Mouse (Mus musculus) regulatory T cell (primary cell): ENCODE data around the gene Sept10.

ENCODE experiments used
- in situ Hi-C: fragments of 300-600 bp; cut with MboI, MseI; formaldehyde crosslinking; loops from one replicate; pipeline ENCODE4 v1.15.1; 2025; ENCODE audit warnings: high pct_unique_total_duplicates

Sept10 gene

GRCm38 (mm10) chr10:59221473-59222270, at the start of gene Sept10, which contains the start of gene Sowahc:
Sept10 (minus strand) TSS chr10:59221847.
Sowahc (plus strand) TSS chr10:59221953.
- in situ Hi-C loops = loop anchor here (5.0 kb wide), 1 partner anchor 1151 kb away; no protein-coding TSS in a partner anchor

DNA sequence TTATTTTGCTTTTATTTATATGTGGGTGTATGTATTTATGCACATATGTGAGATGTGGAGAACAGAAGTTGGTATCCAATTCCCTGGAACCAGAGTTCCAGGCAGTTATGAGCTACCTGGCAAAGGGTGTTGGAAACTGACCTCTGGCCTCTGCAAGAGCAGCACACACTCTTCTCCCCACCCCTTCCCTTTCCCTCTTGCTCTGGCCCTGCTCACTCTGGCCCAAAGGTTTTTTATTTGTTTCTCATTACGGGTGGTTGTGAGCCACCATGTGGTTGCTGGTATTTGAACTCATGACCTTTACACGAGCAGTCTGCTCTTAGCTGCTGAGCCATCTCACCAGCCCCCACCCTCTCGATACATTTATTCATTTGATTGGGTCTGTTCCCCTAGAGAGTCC, 47.1 kb upstream of the Sept10 start:
- in situ Hi-C loops = no loop called here

- in situ Hi-C loops = no loop called here
These were observed 46.5 kb upstream of the Sept10 start for GRCm38 (mm10) chr10:59268109-59268508.

DNA sequence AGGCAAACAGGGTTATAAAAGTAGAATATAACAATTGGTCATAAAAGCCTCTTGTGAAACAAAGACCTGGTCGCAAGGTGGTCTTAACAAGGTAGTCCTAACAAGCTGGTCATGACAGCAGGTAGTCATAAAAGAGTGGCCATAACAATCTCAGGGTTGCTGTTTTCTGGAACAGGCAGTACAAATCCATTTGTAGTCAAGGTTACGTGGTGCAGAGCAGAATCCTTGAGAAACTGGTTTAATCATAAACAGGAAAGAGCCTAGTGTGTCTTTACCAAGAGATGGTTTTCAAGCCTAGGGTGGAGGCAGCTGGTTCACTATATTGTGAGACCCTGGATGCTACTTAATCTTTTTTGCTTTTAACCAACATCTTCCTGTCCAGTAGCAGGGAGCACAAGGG, 45.6 kb upstream of the Sept10 start:
- in situ Hi-C loops = no loop called here

GRCm38 (mm10) chr10:59266097-59266496, 44.5 kb upstream of the Sept10 start:
- in situ Hi-C loops = no loop called here

DNA sequence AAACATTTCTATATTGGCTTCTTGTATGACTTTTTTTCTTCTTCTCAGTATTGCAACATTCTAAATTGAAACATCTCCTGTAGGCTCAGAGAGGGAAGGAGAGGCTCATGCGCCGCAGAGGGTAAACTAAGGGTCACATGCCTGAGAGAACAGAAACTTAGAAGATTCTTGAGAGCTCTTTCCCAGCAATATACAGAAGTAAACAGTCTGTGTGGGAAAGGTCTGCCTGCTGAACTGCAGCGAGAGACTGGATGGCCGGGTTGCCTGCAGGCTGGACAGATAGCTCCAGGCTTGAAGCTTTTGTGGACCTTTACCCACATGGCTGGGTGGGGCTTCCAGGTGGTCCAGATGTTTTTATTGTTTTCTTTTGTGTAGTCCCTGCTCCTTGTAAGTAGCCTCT, 44.0 kb upstream of the Sept10 start:
- in situ Hi-C loops = no loop called here

DNA sequence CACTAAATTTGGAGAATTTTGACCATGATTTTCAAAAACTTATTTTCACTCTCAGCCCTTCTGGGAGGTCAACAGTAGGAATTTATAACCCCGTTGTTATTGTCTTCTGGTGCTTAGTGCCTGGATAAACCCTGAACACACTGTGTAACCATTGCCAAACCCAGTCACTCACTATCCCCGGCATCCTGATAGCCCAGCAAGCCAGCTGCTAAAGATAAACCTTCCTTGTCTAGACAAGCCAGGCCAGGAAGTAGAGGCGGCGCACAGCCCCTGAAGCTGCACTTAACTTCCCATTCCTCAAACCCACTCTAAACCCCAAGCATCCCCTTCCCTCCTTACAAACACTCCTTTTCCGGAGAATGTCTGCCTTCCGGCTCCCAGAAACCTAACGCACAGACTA, 43.4 kb upstream of the Sept10 start:
- in situ Hi-C loops = no loop called here

DNA sequence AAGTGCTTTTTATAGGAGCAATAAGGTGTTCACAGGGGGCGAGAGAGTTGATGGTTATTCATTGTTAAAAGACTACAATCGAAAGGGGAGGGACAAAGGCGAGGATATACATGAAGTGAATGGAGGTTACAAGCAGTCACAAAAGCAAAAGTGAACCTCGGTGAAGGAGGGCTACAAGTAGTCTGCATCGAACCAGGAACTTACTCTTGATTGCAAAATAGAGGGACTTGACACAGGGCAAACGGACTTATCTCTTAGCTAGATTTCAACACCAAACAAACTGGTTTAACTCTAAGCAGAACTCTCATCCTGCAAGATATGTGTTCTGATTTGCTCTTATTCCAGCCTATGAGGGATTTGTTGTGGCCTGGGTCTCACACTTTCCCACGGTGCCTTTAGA, 41.3 kb upstream of the Sept10 start:
- in situ Hi-C loops = no loop called here

DNA sequence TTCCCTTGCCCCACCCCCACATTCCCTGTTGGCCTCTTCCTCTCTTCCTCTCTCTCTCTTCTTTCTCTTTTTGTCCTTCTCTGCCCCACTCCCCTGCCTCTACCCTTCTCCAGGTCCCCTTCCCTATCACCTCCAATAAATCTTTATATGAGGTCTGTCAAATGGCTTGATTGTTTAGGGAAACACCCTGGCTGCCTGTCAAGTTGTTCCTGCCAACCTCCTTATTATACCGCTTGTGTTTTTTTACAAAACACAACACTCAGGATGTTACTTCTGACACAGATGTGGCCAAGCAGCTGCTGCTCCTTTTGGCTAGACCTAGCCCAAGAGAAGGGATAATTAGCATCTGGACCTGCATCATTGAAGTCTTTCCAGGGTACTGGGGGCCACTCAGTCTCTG, 40.4 kb upstream of the Sept10 start:
- in situ Hi-C loops = no loop called here

- in situ Hi-C loops = no loop called here
These were observed 40.0 kb upstream of the Sept10 start for GRCm38 (mm10) chr10:59261603-59262002.

- in situ Hi-C loops = no loop called here
These were observed 37.9 kb upstream of the Sept10 start for GRCm38 (mm10) chr10:59259572-59259971.

DNA sequence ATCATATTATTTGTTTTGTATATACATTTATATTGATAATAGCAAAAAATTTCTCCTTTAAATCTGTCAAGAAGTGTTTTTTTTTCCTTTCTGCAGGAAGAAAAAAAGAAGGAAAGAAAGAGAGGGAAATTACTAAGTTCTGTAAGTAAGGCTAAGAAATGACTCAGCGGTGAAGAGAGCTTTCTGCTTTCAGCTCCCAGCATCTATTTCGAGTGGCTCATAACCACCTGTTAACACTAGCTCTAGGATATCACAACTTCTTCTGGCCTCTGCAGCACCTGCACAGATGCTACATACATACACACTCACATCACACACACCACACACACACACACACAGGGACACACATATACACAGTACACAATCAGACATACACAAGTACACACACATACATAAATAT, 34.9 kb upstream of the Sept10 start:
- in situ Hi-C loops = no loop called here

DNA sequence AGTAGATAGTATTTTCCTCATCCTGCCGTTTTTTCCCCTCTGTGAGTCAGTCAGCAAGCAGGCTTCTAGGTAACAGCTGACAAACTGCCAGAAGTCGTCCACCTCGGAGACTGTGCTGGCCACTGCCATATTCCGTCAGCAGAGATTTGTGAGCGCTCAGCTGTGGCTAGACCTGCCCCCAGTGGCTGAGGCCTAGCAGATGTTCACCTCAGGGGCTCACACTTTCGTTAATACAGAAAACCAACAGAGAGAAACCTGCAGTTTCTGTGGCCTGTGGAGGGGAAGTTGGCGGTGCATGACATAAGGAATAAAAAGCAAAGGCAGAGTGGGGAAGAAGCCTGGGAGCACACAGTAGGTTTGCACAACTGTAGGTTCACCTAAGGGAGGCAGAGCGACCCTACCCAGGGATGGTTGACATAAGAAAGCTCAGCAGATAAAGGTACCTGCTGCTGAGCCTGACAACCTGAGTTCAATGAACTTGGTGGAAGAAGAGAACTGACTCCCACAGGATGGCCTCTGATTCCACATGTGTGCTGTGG, 32.0 kb upstream of the Sept10 start:
- in situ Hi-C loops = no loop called here

DNA sequence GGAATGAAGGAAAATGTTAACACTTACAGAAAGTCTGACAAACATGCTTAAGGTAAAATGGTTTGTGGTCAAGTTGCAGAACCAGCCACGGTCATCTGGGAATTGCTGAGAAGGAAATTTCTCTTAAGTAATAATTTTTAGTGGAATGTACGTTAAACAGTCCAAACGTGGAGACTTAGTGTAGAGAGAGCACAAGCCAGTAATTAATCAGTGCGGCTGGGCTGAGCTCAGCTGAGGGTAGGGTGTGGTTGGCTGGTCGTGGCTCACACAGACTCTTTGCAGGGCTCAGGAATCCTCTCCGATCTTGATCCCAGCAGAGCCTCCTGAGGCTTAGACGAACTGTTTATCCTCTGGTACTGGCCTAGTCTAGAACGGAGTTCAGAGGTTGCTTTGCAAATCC, 30.7 kb upstream of the Sept10 start:
- in situ Hi-C loops = no loop called here

DNA sequence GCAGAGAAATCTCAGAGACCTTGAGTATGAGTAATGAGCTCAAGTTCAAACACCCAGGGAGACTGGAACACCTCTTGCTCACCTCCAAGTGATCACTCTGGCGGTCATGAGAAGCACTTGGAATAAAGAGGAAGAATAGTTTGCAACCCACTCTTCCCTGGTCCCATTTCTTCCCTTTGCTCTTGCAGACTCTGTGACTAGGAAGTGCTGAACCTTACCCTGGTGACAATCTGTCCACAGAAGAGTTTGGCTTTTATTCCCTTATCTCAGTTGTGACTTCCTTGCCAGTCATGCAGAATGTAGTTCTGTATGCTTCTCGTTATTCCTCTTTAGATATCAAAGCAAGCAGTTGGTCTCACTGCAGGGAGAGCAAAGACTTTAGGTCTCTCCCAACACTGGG, 30.3 kb upstream of the Sept10 start:
- in situ Hi-C loops = no loop called here

DNA sequence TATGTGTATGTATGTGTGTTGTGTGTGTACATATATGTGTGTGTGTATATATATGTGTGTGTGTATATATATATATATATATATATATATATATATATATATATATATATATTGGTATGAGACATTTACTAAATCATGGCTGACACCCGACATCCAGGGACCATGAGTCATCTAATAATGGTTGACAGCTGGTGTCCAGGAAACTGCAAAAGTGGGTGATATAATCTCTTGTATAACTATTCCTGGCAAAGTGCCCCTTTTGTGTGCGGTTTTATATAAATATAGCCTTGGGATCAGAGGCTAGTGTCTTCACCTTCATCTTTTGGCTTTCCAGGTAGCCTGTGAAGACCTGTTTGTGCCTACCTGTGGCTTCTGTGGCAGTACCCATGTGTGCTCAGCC, 29.0 kb upstream of the Sept10 start:
- in situ Hi-C loops = no loop called here

- in situ Hi-C loops = no loop called here
These were observed 27.9 kb upstream of the Sept10 start for GRCm38 (mm10) chr10:59249531-59249930.

GRCm38 (mm10) chr10:59241141-59241541, 19.5 kb upstream of the Sept10 start:
- in situ Hi-C loops = no loop called here

GRCm38 (mm10) chr10:59237757-59238156, 16.1 kb upstream of the Sept10 start:
- in situ Hi-C loops = no loop called here

- in situ Hi-C loops = no loop called here
These were observed 14.8 kb upstream of the Sept10 start for GRCm38 (mm10) chr10:59236486-59236885.

DNA sequence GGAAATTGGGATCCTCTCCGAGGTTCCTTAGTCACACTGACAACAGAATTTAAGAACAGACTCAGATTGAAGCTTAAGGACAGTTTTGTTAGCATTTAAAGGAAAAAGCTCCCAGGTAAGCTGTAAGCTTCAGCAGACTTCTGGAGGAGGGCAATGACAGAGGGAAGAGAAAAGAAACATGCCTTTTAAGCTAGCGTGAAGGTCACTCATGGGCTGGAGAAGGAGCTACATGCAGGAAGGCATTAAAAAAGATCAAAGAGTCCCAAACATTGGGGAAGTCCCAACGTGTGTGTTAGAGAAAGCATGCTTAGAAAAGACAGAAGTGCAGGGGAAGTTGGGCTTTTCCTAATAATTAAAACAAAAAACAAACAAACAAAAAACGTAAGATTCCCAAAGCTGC, 14.2 kb upstream of the Sept10 start:
- in situ Hi-C loops = no loop called here

DNA sequence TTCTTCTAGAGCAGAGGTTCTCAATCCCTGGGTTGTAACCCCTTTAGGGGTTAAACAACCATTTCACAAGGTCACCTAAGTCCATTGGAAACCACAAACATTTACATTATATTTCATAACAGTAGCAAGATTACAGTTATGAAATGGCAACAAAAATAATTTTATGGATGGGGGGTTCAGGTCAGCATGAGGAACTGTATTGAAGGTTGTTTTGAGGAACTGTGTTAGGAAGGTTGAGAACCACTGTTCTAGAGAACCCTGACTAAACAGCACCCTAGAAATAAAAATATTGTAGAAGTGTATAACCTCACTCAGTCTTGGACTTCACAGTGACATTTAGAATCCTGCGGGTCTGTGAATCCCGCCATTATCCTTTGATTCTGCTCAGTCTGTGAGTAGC, 13.6 kb upstream of the Sept10 start:
- in situ Hi-C loops = no loop called here

DNA sequence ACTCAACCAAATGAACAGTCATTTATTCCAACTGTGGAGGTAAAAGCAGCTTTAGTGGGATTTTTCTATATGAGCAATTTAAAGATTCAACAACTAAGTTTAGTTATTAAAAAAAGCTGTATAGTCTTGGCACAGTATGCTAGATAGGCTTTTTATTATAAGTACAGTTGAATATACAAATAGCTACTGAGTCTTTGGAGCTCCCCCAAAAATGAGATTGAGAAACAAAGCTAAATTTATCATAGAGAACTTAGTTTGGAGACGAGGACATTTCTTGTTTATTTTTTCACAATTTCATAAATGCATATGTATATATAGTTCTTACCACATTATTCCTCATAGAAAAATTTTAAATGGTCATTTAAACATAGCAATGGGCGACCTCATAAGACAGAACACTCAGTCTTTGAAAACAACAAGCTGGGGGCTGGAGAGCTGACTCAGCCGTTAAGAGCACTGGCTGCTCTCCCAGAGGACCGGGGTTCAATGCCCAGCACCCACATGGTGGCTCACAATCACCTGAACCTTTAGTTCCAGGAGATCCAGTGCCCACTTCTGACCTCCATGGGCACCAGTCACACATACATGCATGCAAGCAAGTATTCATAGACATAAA, 7.7 kb upstream of the Sept10 start:
- in situ Hi-C loops = no loop called here
